ENCODE assay signal across 8 mouse cellular contexts in the genomic region with DNA sequence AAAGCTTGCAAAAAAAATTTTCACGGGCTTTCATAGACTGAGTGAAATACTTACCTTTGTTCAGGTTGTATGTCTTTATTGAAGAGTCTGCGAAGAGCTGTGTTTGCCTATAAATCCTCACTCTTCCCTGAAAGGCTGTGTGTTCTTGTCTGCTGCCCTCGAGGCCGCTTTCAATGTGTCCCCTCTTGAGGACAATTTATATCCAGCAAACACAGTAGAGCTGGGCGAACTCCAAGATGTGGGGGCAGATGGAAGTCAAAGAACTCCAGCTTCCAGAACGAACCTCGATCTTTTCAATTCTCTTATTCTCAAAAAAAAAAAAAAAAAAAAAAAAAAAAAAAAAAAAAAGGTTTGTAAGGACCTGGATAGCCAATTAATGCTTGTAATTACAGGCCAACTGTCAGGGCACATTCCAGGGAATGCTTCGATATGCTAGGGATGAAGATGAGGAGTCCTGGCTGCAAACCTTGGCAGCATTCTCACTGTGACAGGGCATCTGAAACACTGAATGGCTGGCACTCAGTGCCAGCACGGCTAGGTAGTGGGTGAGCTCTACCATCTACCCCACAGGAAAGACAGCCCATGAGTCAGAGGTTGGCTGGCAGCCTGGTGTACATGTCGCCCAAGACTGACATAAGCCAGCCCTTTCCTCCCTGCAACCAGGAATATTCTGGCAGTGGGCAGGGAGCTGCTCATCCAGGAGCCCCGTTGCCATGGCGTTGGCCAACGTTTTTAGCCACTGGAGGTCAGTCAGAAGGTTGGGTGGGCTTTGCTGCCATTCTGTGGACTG. TPM values are rescaled to one million over a fixed set of nuclear protein-coding genes. Genes with fewer than 3 reads are reported as not detected.
A peak's percentile ranks its signal among the peaks of the same experiment; 100 is the strongest.
DNase-seq lines count a peak whose midpoint lies in the region; ATAC-seq lines count a peak whose summit lies in the region.

TSS of gene Hdac4 (minus strand) at position 340 of the 790 bp plus-strand sequence.

- H3K4me2 ChIP-seq in heart, embryonic 16.5 days (ENCODE audit: low read depth, low read length), result no peak within 1 kb of the TSS

- no peak within 1 kb of the TSS for H3K9ac ChIP-seq in heart, embryonic 16.5 days (ENCODE audit: low read length)

- H3K36me3 ChIP-seq in forebrain, embryonic 10.5 days (replicated peaks), result no peaks in the 10 kb centered on the region
- H3K36me3 ChIP-seq in heart, embryonic 16.5 days (ENCODE audit: control insufficient read depth, insufficient read depth), result no peaks in the 10 kb centered on the region

- H3K27ac ChIP-seq in forebrain, embryonic 10.5 days, result no peak within 1 kb of the TSS
- H3K27ac ChIP-seq in heart, embryonic 16.5 days (ENCODE audit: low read length), result no peak within 1 kb of the TSS

- DNase-seq in ovary, adult 18-20 months (ENCODE audit: low spot score), result peak; percentile 59
- DNase-seq in ovary, postnatal 10 days (ENCODE audit: low spot score), result no peak
- DNase-seq in adrenal gland, postnatal 25 days, result peak; percentile 88
- DNase-seq in forebrain, embryonic 10.5 days (ENCODE audit: extremely low spot score, low spot score), result no peak
- DNase-seq in left cerebral cortex, postnatal 10 days (ENCODE audit: extremely low spot score in 1 of 2, low spot score in 2 of 2), result peak in 1 of 2 experiments; percentile 39
- DNase-seq in right cerebral cortex, adult 18-20 months, result peak; percentile 79
- no peak for DNase-seq in kidney, adult 8-10 months

- peaks cover 12% of the 10 kb centered on the region; the same call in 1 of the 2 replicates for H3K27me3 ChIP-seq in forebrain, embryonic 10.5 days (ENCODE audit: poor library complexity, severe bottlenecking)
- no peaks in the 10 kb centered on the region for H3K27me3 ChIP-seq in heart, embryonic 16.5 days (ENCODE audit: control insufficient read depth, insufficient read depth, low read length)

- no peaks in the 10 kb centered on the region for H3K9me3 ChIP-seq in forebrain, embryonic 10.5 days
- H3K9me3 ChIP-seq in heart, embryonic 16.5 days (replicated peaks; ENCODE audit: control insufficient read depth, low read length), result no peaks in the 10 kb centered on the region; the same call in 1 of the 2 replicates

- no peak within 1 kb of the TSS for H3K4me3 ChIP-seq in forebrain, embryonic 10.5 days
- H3K4me3 ChIP-seq in heart, embryonic 16.5 days (ENCODE audit: low read length), result no peak within 1 kb of the TSS

- H3K4me1 ChIP-seq in forebrain, embryonic 10.5 days, result peaks cover 4% of the 10 kb centered on the region
- H3K4me1 ChIP-seq in heart, embryonic 16.5 days (ENCODE audit: control insufficient read depth, insufficient read depth, low read length), result peaks cover 4% of the 10 kb centered on the region

- intact Hi-C loops in left cerebral cortex, postnatal 10 days (cut with DNase I), result no loop called here

- 83% methylated on average over 13 of the region's 13 CpGs for WGBS in forebrain, embryonic 10.5 days
- 55% methylated on average over 13 of the region's 13 CpGs for WGBS in heart, embryonic 16.5 days

- peak; percentile 76 for ATAC-seq in heart, embryonic 16.5 days (replicated peaks; ENCODE audit: extremely low read depth, insufficient read depth, low FRiP score)

RNA-seq across cellular contexts. Expression of gene Hdac4, which starts in this region (rescaled TPM):
- 89.4 and 137 TPM in 2 replicates for total RNA-seq in adrenal gland, postnatal 25 days (2021)
- 19.4 and 20.6 TPM in 2 replicates for polyA plus RNA-seq in forebrain, embryonic 10.5 days (2016; fragmentation: Nextera tagmentation; extraction: Ambion mirVana)
- polyA plus RNA-seq in heart, embryonic 16.5 days (2015; fragmentation: Nextera tagmentation; extraction: Ambion mirVana), result 13.1 and 18.1 TPM in 2 replicates
- 10 to 100 TPM; 98.1 to 98.7 TPM for total RNA-seq in left cerebral cortex, postnatal 10 days (2021)

Comparison
In these comparisons a context has a peak if more than half of its experiments do, and no peak if none do; other contexts are left out.
1. DNase-seq: peak in ovary, adult 18-20 months (single experiment), adrenal gland, postnatal 25 days (single experiment) and right cerebral cortex, adult 18-20 months (single experiment); none in ovary, postnatal 10 days (single experiment), forebrain, embryonic 10.5 days (single experiment) and kidney, adult 8-10 months (0 of 2).